Mouse (Mus musculus) hindbrain, postnatal 0 days (tissue): ENCODE data around the gene Btg3. TPM values are rescaled to one million over a fixed set of nuclear protein-coding genes. Genes with fewer than 3 reads are reported as not detected.

Experiments used
- ATAC-seq: fragments of 200-750 bp; cut with Nextera tagmentation; 2 replicates; pipeline ENCODE4 v1.8.0; 2017; ENCODE audit warnings: mild to moderate bottlenecking, moderate TSS enrichment, moderate library complexity
- DNase-seq: peaks from one replicate; pipeline ENCODE4 v3.0.0-alpha.2; 2015; ENCODE audit warnings: low spot score
- H3K27ac ChIP-seq: fragments of 300-500 bp; sonication (generic); 2 replicates; pipeline ENCODE4 v1.5.1; 2014; ENCODE audit warnings: mild to moderate bottlenecking
- H3K27me3 ChIP-seq: fragments of 300-500 bp; sonication (generic); 2 replicates; pipeline ENCODE4 v1.6.1; 2014; ENCODE audit warnings: low read length, mixed read lengths; ENCODE audit not compliant: insufficient read depth
- H3K36me3 ChIP-seq: fragments of 300-500 bp; sonication (generic); 2 replicates; pipeline ENCODE4 v1.6.1; 2014; ENCODE audit warnings: low read length, mixed read lengths; ENCODE audit not compliant: insufficient read depth
- H3K4me1 ChIP-seq: fragments of 300-500 bp; sonication (generic); 2 replicates; pipeline ENCODE4 v1.6.1; 2014; ENCODE audit warnings: antibody characterized with exemption, low read length, mixed read lengths; ENCODE audit not compliant: insufficient read depth
- H3K4me2 ChIP-seq: fragments of 300-500 bp; sonication (generic); 2 replicates; pipeline ENCODE4 v1.6.1; 2014; ENCODE audit warnings: low read depth, mild to moderate bottlenecking, low read length, moderate library complexity, mixed read lengths
- H3K4me3 ChIP-seq: fragments of 300-500 bp; sonication (generic); 2 replicates; pipeline ENCODE4 v1.5.1; 2014; ENCODE audit warnings: low read length
- H3K9ac ChIP-seq: fragments of 300-500 bp; sonication (generic); replicated peaks from 2 replicates; pipeline ENCODE4 v1.6.1; 2014; ENCODE audit warnings: mild to moderate bottlenecking, low read length, moderate library complexity, mixed read lengths
- H3K9me3 ChIP-seq: fragments of 300-500 bp; sonication (generic); 2 replicates; pipeline ENCODE4 v1.6.1; 2016; ENCODE audit warnings: low read length, mixed read lengths
- CTCF ChIP-seq: IDR thresholded peaks from 2 replicates; pipeline ENCODE4 v1.5.1; 2016; ENCODE audit warnings: antibody characterized with exemption, control low read depth, low read depth
- WGBS: fragments of 180-500 bp; shearing (Covaris S2); extraction: QIAGEN DNeasy Blood & Tissue Kit; methylation state at CpG from one replicate; pipeline ENCODE4 v1.1.7; 2014; 5-methylcytosine and 5-hydroxymethylcytosine counted together
- polyA plus RNA-seq: library from polyadenylated mRNA; unstranded; fragments of >200 nt; fragmentation: Nextera tagmentation; extraction: Ambion mirVana; gene quantifications from 2 replicates; pipeline ENCODE4 v1.2.1, GENCODE M21; 2015
- total RNA-seq: library from RNA; depleted of rRNA; stranded (reverse); fragments of >200 nt; gene quantifications from 2 replicates; pipeline ENCODE4 v1.2.3, GENCODE M21; 2014

Btg3 gene
- total and polyA plus RNA-seq, 2 experiments from 2014 or later = 7.9 to 26.7 TPM

GRCm38 (mm10) chr16:78399423-78399822 is 22.4 kb upstream of the Btg3 start:
- ATAC-seq = no peak
- Histone ChIP-seq H3K9me3 (no peaks in the 10 kb centered on the region), H3K9ac (no peak overlapping the region), H3K27ac (no peak overlapping the region), H3K4me1 (no peaks in the 10 kb centered on the region), H3K36me3 (no peaks in the 10 kb centered on the region), H3K4me2 (no peak overlapping the region), H3K4me3 (no peak overlapping the region), H3K27me3 (no peaks in the 10 kb centered on the region)
- 87% methylated on average over 3 of the region's 3 CpGs for WGBS
- TF ChIP-seq CTCF = no peak
- no peak for DNase-seq

- H3K9ac ChIP-seq = no peak overlapping the region
- no peak for ATAC-seq
- no peak for DNase-seq
- 95% methylated on average over 6 of the region's 6 CpGs for WGBS
- H3K9me3 ChIP-seq = no peaks in the 10 kb centered on the region
- no peak overlapping the region for H3K4me3 ChIP-seq
- H3K27ac ChIP-seq = no peak overlapping the region
- no peaks in the 10 kb centered on the region for H3K36me3 ChIP-seq
- H3K27me3 ChIP-seq = no peaks in the 10 kb centered on the region
- no peak overlapping the region for H3K4me2 ChIP-seq
- no peak for TF ChIP-seq CTCF
- no peaks in the 10 kb centered on the region for H3K4me1 ChIP-seq
These were observed 21.7 kb upstream of the Btg3 start for GRCm38 (mm10) chr16:78398734-78399133.

GRCm38 (mm10) chr16:78391354-78391753 is 14.4 kb upstream of the Btg3 start:
- 68% methylated on average over 2 of the region's 2 CpGs for WGBS
- no peak for TF ChIP-seq CTCF
- Histone ChIP-seq H3K4me3 (no peak overlapping the region), H3K9me3 (no peaks in the 10 kb centered on the region), H3K9ac (no peak overlapping the region), H3K36me3 (no peaks in the 10 kb centered on the region), H3K4me2 (no peak overlapping the region), H3K27me3 (no peaks in the 10 kb centered on the region), H3K4me1 (no peaks in the 10 kb centered on the region), H3K27ac (no peak overlapping the region)
- no peak for ATAC-seq
- DNase-seq = no peak

GRCm38 (mm10) chr16:78389986-78390385 is 13.0 kb upstream of the Btg3 start:
- no peaks in the 10 kb centered on the region for H3K9me3 ChIP-seq
- ATAC-seq = no peak
- DNase-seq = no peak
- no peaks in the 10 kb centered on the region for H3K36me3 ChIP-seq
- no peak for TF ChIP-seq CTCF
- H3K4me3 ChIP-seq = no peak overlapping the region
- 61% methylated on average over 3 of the region's 3 CpGs for WGBS
- H3K4me2 ChIP-seq = no peak overlapping the region
- no peaks in the 10 kb centered on the region for H3K4me1 ChIP-seq
- H3K27me3 ChIP-seq = no peaks in the 10 kb centered on the region
- H3K27ac ChIP-seq = no peak overlapping the region
- no peak overlapping the region for H3K9ac ChIP-seq

GRCm38 (mm10) chr16:78389122-78389521 is 12.1 kb upstream of the Btg3 start:
- Histone ChIP-seq H3K4me1 (no peaks in the 10 kb centered on the region), H3K4me3 (no peak overlapping the region), H3K27me3 (no peaks in the 10 kb centered on the region), H3K9me3 (no peaks in the 10 kb centered on the region), H3K27ac (no peak overlapping the region), H3K4me2 (no peak overlapping the region), H3K9ac (no peak overlapping the region), H3K36me3 (no peaks in the 10 kb centered on the region)
- ATAC-seq = no peak
- TF ChIP-seq CTCF = no peak
- 68% methylated on average over 4 of the region's 4 CpGs for WGBS
- no peak for DNase-seq

GRCm38 (mm10) chr16:78378493-78378892 is 1.5 kb upstream of the Btg3 start:
- no peak overlapping the region for H3K4me3 ChIP-seq
- H3K36me3 ChIP-seq = no peaks in the 10 kb centered on the region
- ATAC-seq (no peak), DNase-seq (no peak)
- H3K4me1 ChIP-seq = 0 out of 2 replicates have a peak, but pooled peaks cover 3% of the 10 kb centered on the region
- no peak overlapping the region for H3K4me2 ChIP-seq
- no peak overlapping the region for H3K27ac ChIP-seq
- no peak overlapping the region for H3K9ac ChIP-seq
- 91% methylated on average over 5 of the region's 5 CpGs for WGBS
- no peaks in the 10 kb centered on the region for H3K27me3 ChIP-seq
- no peaks in the 10 kb centered on the region for H3K9me3 ChIP-seq
- TF ChIP-seq CTCF = no peak

- Histone ChIP-seq H3K4me1 (0 out of 2 replicates have a peak, but pooled peaks cover 3% of the 10 kb centered on the region), H3K4me3 (peak overlapping the region; percentile 88), H3K4me2 (peak overlapping the region; percentile 78), H3K27me3 (no peaks in the 10 kb centered on the region), H3K9me3 (no peaks in the 10 kb centered on the region), H3K27ac (peak overlapping the region; percentile 62; the same call in 1 of the 2 replicates), H3K36me3 (no peaks in the 10 kb centered on the region), H3K9ac (peak overlapping the region; percentile 89)
- ATAC-seq = peak; percentile 67
- TF ChIP-seq CTCF = no peak
- WGBS = under 1% methylated on average over 32 of the region's 100 CpGs
- DNase-seq = peak; percentile 63
These were observed 936 bp downstream of the Btg3 start for GRCm38 (mm10) chr16:78375821-78376691.
